Mouse (Mus musculus) gastrocnemius, adult 8-10 months (tissue): ENCODE data around the gene Thbs3. TPM values are rescaled to one million over a fixed set of nuclear protein-coding genes. Genes with fewer than 3 reads are reported as not detected.
A peak's percentile ranks its signal among the peaks of the same experiment; 100 is the strongest.

Source experiments
- DNase-seq, 2 experiments: peaks; one replicate each; pipeline ENCODE4 v3.0.0; 2022; ENCODE audit warnings: low spot score in 2 of 2
- microRNA-seq: library from miRNA; unstranded; fragments of <30 nt; microRNA quantifications from one replicate; pipeline ENCODE4 v1.2.0, GENCODE M21; 2022
- total RNA-seq, 4 experiments: library from RNA; stranded (reverse); gene quantifications; 2 replicates each; pipeline ENCODE4 v1.2.4; 2022

Thbs3 gene
- total RNA-seq, 4 experiments from 2014 or later = 1.8 to 6.1 (median 3.4) TPM

GRCm38 (mm10) chr3:89247466-89247865 lies 32.5 kb downstream of the Thbs3 start:
- DNase-seq = no peak

- DNase-seq = no peak
Observed at GRCm38 (mm10) chr3:89250435-89251040, 35.6 kb downstream of the Thbs3 start.

- no peak for DNase-seq
Observed at GRCm38 (mm10) chr3:89251365-89251895, 36.5 kb downstream of the Thbs3 start.

- no peak for DNase-seq
Observed at GRCm38 (mm10) chr3:89254994-89255393, 40.0 kb downstream of the Thbs3 start.

GRCm38 (mm10) chr3:89256177-89256576 lies 41.2 kb downstream of the Thbs3 start:
- no peak for DNase-seq

- DNase-seq = no peak
Observed at GRCm38 (mm10) chr3:89259076-89259475, 44.1 kb downstream of the Thbs3 start, which contains the start of gene Dpm3. Dpm3 (plus strand) TSS chr3:89259358.

GRCm38 (mm10) chr3:89260211-89260610 lies 45.2 kb downstream of the Thbs3 start:
- DNase-seq = no peak

- DNase-seq = no peak
Observed at GRCm38 (mm10) chr3:89262417-89262816, 47.4 kb downstream of the Thbs3 start.

- peak in 1 of 2 experiments; percentile 61 for DNase-seq
Observed at GRCm38 (mm10) chr3:89266439-89266893, 51.5 kb downstream of the Thbs3 start.

GRCm38 (mm10) chr3:89268916-89269315 lies 53.9 kb downstream of the Thbs3 start:
- no peak for DNase-seq

- peak; percentile 73 to 82 for DNase-seq
Observed at GRCm38 (mm10) chr3:89270051-89270755, 55.2 kb downstream of the Thbs3 start, which contains the start of gene Slc50a1. Slc50a1 (minus strand) TSS chr3:89270570.

- no peak for DNase-seq
Observed at GRCm38 (mm10) chr3:89270891-89271290, 55.9 kb downstream of the Thbs3 start.

GRCm38 (mm10) chr3:89271760-89272159 lies 56.8 kb downstream of the Thbs3 start:
- no peak for DNase-seq

GRCm38 (mm10) chr3:89276061-89276460 lies 61.1 kb downstream of the Thbs3 start:
- no peak for DNase-seq

Small RNA genes lying within 50 kb of the gene (microRNA-seq; reads per million reads assigned to microRNA genes)
- gene Mir92b = 26.6 reads per million, percentile 27 among the genes with 10 or more reads in this experiment

Other genes with a start within 250 kb of the Thbs3 start
- gene Rusc1, start 121.9 kb upstream of the Thbs3 start, total RNA-seq = 10 to 100 TPM; 15.5 to 22.2 (median 18.9) TPM
- gene Gm43738, start 114.1 kb upstream of the Thbs3 start, total RNA-seq = not detected
- gene Fdps, start 113.2 kb upstream of the Thbs3 start, total RNA-seq = 10 to 100 TPM; 25.9 to 30.1 (median 27.9) TPM
- under 1 TPM in 1 of 4 experiments, not detected in 3; 0.11 TPM for gene Pklr, start 79.0 kb upstream of the Thbs3 start, total RNA-seq
- under 1 TPM in 3 of 4 experiments, not detected in 1; 0.44 to 0.68 (median 0.51) TPM for gene Hcn3, start 55.0 kb upstream of the Thbs3 start, total RNA-seq
- gene Clk2, start 50.4 kb upstream of the Thbs3 start, total RNA-seq = 10 to 100 TPM; 13.6 to 21.5 (median 15.1) TPM
- 10 to 100 TPM; 35.7 to 40.0 (median 37.3) TPM for gene Scamp3, start 37.7 kb upstream of the Thbs3 start, total RNA-seq
- gene Fam189b, start 32.0 kb upstream of the Thbs3 start, total RNA-seq = 10 to 100 TPM; 19.2 to 22.6 (median 20.3) TPM
- gene Gba, start 12.3 kb upstream of the Thbs3 start, total RNA-seq = 10 to 100 TPM; 14.4 to 21.5 (median 19.2) TPM
- gene Mtx1, start 11.9 kb downstream of the Thbs3 start, total RNA-seq = 10 to 100 TPM; 32.0 to 44.5 (median 38.3) TPM
- gene Muc1, start 13.9 kb downstream of the Thbs3 start, total RNA-seq = 1 to 10 TPM in 1 of 4 experiments, under 1 TPM in 3; 0.24 to 1.0 (median 0.52) TPM
- gene Krtcap2, start 30.8 kb downstream of the Thbs3 start, total RNA-seq = 10 to 100 TPM; 64.7 to 88.3 (median 74.6) TPM
- under 1 TPM; 0.10 to 0.45 (median 0.11) TPM for gene Trim46, start 31.1 kb downstream of the Thbs3 start, total RNA-seq
- gene Dpm3, start 44.2 kb downstream of the Thbs3 start, total RNA-seq = 10 to 100 TPM; 15.9 to 28.8 (median 19.6) TPM
- gene Slc50a1, start 55.4 kb downstream of the Thbs3 start, total RNA-seq = 1 to 10 TPM; 6.3 to 9.0 (median 7.7) TPM
- gene Efna1, start 66.0 kb downstream of the Thbs3 start, total RNA-seq = 10 to 100 TPM in 1 of 4 experiments, 1 to 10 TPM in 3; 8.7 to 10.8 (median 8.8) TPM
- not detected for gene Efna3, start 107.8 kb downstream of the Thbs3 start, total RNA-seq
- not detected for gene Efna4, start 122.8 kb downstream of the Thbs3 start, total RNA-seq
- gene Adam15, start 134.8 kb downstream of the Thbs3 start, total RNA-seq = 10 to 100 TPM; 13.0 to 17.0 (median 16.4) TPM
- under 1 TPM in 1 of 4 experiments, not detected in 3; 0.13 TPM for gene Dcst2, start 146.8 kb downstream of the Thbs3 start, total RNA-seq
- gene Dcst1, start 150.1 kb downstream of the Thbs3 start, total RNA-seq = not detected
- gene Zbtb7b, start 179.6 kb downstream of the Thbs3 start, total RNA-seq = 10 to 100 TPM; 24.0 to 29.5 (median 27.7) TPM
- gene Lenep, start 187.6 kb downstream of the Thbs3 start, total RNA-seq = 1 to 10 TPM in 1 of 4 experiments, not detected in 3; 2.8 TPM
- gene Flad1, start 196.7 kb downstream of the Thbs3 start, total RNA-seq = 10 to 100 TPM; 37.8 to 46.1 (median 41.6) TPM
- gene Cks1b, start 203.2 kb downstream of the Thbs3 start, total RNA-seq = 1 to 10 TPM; 2.3 to 3.4 (median 2.6) TPM
- 10 to 100 TPM; 14.1 to 20.6 (median 17.7) TPM for gene Shc1, start 203.3 kb downstream of the Thbs3 start, total RNA-seq
- 10 to 100 TPM in 3 of 4 experiments, 1 to 10 TPM in 1; 9.2 to 12.3 (median 10.1) TPM for gene Pygo2, start 215.0 kb downstream of the Thbs3 start, total RNA-seq
- 100 to 1,000 TPM; 248 to 302 (median 260) TPM for gene Pbxip1, start 221.5 kb downstream of the Thbs3 start, total RNA-seq
- gene Pmvk, start 239.4 kb downstream of the Thbs3 start, total RNA-seq = 1 to 10 TPM; 4.8 to 8.6 (median 6.6) TPM